Mouse (Mus musculus) ovary, postnatal 10 days (tissue): ENCODE measurements around the gene Zdhhc14.

Source experiments
- DNase-seq: peaks from one replicate; pipeline ENCODE4 v3.0.0; 2022; ENCODE audit warnings: low spot score

Zdhhc14 gene

DNA sequence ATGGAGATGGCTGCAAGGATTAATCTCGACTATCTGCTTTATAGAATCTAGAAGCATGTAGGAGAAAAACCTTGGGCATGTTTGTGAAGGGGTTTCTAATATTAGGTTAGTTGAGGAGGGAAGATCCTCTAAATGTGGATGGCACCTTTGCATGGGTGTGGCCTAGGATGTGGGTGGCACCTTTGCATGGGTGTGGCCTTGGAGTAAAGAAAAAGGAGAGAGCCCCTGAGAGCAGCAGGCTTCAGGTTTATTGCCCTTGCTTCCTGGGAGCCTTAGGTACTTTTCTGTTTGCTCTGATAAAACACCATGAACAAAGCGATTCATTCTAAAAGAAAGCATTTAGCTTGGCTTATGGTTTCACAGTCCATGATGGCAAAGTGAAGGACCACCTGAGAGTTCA is 62.2 kb downstream of the Zdhhc14 start:
- DNase-seq: no peak

DNA sequence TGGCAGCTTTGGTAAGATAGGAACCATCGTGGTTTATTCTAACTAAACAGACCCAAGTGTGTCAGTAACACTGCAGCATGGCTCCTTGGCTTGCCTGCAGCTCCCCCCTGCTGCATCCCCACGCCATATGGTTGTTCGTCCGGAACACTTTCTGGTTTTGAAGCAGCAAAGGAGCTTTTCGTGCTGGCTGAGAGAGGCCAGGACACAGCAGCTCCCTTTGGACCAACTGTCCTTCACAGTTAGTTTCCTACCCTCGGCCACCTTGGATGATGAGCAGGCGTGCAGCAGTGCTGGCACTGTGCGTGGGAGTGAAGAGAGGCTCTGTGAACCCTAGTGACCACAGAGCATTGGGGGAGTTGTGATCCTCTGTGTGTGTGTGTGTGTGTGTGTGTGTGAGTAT is 64.2 kb downstream of the Zdhhc14 start:
- no peak for DNase-seq

DNA sequence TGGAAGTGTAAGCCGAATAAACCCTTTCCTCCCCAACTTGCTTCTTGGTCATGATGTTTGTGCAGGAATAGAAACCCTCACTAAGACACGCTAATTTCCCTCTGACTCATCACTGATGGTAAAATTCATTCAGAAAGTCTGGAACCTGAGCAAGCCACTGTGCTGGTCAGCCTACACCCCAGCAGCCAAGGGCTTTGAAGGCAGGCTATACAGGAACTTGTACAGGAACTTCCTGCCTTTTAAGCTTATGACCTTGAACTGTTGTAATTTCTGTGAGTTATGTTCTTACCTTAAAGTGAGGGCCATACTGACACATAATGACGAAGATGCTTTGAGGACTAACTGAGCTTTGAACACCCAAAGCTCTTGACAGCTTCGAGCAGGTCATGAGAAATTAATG is 67.9 kb downstream of the Zdhhc14 start:
- DNase-seq: no peak

DNA sequence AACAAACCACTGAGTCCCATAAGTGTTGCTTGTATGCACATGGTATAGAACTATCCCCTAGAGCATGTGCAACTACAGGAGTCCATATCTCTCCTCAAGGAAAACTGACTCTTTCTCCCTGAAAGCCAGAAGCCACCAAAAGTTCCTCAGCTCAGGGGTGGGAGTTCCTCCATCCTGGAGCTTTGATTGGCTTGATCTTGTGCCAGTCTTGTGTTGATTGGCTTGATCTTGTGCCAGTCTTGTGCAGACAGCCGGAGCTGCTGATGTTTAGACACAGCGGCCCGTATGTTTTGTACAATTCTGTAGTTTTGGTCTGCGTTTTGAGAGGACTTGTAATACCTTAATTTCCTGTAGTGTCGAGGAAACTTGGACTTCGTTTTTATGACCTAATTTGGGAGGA is 70.8 kb downstream of the Zdhhc14 start:
- no peak for DNase-seq

DNA sequence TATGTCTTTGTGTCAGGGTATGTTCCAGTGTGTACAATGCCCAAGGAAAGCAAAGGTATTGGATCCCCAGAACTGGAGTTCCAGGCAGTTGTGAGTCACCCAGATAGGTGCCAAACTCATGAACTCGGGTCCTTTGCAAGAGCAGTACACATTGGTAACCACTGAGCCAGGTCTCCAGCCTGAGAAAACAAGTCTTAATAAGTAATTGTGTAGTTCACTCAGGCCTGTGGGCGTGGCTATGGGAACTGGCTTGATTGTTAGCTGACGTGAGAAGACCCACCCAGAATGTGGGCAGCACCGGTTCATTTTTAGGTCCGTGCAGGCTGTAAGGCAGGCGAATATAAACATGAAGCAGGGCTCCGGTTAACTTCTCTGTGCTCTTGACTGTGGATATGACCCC is 73.6 kb downstream of the Zdhhc14 start:
- DNase-seq: no peak

DNA sequence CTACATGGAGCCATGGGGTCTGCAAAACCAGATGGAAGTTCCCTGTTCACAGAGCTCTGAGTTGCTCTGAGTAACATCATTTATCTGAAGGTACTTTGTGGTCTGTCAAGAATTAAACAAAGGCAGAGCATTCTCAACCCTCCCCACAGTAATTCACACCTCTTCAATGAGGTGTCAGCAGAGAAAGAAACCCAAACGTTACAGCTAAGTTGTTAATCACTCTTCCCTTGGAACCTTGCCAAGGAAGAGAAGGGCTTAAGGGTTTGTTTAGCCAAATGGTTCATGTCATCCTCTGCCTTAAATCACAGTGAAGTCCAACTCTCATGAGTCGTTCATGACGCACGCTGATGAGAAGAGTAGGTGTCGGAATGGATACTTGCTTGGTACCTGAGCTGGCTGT is 75.6 kb downstream of the Zdhhc14 start:
- no peak for DNase-seq

DNA sequence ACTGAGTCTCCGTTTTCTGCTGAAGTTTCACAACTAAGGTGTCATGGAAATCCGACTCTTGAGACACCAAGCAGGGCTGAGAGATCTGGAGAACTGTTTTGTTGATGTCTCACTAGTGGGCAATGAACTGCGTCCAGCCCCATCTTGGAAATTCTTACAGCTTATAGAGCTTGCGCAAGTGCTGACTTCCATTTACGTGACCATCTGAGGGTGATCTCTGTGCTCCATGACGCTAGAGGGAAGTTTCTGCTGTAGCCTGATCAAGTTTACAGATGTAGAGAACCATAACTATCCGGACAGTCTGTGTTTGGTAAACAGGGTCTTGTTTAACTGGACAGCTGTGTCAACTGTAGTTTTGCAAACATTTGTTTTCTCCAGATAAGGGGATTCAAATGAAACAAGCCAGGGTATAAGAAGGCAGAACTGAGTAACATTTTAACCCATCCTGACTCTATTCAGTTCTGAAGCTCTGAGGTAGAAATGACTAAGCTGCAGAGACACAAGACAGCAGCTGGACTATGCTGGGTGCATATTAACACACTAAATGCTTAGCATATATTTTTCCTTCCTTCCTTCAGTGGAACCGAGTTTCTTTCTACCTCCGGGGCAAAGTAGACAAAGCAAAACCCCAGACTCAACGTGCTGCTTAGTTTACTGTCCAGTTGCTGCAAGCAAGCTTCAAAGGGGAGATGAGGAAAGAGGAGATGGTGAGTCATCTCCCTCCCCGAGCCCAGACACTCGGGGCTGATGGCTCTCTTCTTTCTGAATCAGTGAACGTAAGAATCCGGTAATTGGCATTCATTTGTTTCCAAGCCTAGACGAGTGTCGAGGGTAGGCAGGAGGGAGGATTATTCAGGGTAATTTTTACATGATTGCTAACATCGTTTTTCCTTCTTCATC is 77.0 kb downstream of the Zdhhc14 start:
- no peak for DNase-seq

DNA sequence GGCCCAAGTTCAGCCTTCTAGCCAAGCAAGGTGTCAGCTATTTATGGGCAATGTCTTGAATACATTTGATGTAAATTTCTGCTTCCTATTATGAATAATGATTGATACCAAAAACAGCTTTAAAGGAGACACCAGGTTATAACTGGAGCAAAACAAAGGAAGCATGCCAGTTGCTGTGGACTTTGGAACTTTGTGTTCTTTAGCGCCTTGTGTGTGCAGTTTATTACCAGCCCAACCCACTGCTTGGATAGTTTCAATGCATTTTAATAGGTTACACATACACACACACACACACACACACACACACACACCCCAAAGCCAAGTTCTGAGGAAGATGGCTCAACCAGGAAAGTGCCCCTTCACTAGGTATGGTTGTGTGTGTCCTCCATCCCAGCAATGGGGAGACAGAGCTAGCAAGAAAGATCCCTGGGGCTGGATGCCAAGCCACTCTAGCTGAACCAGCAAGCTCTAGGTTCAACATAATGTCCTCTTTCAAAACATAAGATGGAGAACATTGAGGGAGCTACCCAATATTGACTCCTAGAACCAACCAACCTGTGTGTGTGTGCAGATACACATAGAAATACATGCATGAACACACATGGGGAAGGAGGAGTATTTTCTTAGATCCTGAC is 79.9 kb downstream of the Zdhhc14 start:
- DNase-seq: no peak

DNA sequence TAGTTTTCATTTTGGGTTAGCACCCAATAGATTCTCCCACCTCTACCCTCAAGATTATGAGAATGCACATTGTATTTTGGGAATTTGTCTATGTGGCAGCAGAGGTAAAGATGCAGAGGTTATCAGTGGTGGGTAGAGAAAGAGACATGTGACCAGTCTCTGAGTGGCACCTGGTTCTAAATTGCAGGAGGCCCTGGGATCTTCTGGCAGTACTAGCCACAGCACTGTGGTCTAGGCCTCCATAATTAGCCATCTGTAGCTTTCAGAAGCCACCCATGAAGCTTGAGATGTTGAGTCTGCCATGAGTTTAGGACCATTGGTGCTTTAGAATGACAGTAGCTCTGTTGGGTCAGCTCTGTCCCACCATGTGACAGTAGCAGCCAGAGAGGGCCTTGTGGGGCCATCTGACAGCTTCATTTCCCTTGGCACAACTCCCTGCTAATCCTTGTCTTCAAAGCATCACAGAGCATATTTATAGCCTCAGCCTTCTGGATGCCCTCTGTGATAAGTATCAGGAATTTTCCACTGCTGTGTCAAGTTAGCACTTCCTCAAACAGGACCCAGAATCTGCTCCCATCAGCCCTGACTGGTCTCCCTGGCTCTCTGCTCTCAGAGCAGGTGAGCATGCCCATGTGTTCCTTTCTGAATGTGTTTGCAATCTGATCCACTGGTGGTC is 80.5 kb downstream of the Zdhhc14 start:
- no peak for DNase-seq

DNA sequence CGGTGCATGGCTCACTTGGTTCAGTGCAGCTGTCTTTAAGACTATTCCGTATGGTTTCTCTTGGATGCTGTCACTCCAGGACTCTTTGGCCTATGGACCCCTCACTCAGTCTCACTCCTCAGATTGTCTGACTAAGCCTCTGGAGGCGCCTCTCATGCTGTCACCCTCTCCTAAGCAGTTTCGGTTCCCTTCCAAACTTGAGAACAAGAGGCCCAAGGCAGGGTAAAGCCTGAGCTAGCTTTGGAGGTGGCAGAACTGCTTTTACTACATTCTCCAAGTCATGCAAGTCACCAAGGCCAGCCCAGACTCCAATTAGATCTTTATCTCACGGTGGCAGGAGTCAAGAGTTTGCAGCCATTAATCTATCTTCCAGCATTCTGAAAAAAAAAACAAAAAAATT is 82.3 kb downstream of the Zdhhc14 start:
- DNase-seq: no peak

DNA sequence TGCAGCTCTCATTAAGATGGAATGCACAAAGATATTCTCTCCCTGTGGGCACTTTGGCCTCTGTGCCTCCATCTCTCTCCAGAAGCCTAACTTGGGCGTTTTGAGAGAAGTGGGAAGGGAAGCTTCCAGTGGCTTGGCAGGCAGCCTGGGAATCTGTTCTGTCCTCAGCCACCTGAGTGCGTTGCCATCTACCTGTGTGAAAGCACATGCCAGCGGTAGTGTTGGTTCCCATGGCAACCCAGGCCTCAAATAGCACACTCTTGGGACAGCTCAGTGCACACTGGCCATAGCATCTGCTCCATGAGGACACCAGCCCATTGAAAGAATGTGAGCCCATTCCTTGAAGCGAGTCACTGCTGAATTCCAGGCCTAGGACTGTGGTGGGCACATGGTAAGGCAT is 83.2 kb downstream of the Zdhhc14 start:
- DNase-seq: no peak

DNA sequence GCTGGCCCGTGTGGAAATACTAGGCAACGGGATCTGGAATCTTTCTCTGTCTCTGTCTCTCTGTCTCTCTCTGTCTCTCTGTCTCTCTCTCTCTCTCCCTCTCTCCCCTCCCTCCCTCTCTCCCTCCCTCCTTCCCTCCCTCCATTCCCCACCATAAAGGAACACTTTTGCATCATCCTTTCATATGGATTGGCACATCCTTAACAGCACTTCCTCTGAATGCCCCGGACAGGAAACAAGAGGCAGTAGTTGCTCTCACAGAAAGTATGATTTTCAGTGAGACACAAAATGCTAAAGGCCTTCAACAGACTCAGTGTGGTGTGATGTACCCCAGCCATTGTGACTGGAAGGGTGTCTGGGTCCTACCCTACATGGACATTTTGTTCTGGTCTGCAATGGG is 89.9 kb downstream of the Zdhhc14 start:
- no peak for DNase-seq

DNA sequence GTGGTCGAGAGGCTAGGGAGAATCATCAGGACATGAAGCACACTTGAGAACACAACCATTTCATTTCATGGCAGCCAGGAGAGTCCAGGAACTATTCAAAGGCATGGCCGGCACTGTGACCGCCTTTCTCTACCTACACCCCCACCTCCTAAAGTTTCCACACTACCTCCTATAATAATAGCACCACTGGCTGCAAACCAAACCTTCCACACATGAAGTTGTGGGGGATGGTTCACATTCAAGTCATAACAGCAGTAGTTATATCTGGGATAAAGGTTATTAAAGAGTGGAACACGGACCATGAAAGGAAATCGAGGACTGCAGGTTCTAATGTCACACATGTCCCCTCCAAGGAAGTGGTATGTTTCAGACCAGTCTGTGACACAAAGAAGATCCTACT is 90.6 kb downstream of the Zdhhc14 start:
- no peak for DNase-seq

DNA sequence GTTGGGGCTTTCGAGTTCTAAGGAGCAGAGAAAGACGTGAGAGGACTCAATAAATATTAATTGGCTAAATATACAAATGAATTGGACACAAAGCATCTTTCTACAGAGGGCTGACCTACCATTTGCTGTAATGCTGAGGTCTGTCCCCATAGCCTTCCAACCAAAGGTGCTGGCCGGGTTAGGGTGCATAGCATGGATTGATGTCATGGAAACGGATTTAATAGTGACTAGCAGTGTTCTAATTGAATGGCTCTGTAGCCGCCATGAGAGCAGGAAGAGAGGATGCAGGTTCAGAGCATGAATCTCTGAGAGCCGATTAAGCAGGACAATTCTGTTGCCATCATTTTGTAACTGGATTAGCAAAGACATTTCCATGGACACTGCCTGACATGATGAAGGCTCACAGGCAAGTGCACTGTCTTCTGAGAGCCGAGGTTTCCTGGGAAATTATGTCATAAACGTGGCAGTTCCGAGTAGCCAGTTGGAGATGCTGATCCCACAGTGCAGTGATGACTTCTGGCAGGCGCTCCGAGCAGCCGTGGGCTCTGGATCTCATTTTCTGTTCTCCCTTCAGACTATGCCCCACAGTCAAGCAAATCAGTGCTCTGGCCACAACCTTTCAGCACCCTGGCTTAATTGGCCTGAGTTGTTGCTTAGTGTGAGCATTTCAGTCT is 91.3 kb downstream of the Zdhhc14 start:
- no peak for DNase-seq

DNA sequence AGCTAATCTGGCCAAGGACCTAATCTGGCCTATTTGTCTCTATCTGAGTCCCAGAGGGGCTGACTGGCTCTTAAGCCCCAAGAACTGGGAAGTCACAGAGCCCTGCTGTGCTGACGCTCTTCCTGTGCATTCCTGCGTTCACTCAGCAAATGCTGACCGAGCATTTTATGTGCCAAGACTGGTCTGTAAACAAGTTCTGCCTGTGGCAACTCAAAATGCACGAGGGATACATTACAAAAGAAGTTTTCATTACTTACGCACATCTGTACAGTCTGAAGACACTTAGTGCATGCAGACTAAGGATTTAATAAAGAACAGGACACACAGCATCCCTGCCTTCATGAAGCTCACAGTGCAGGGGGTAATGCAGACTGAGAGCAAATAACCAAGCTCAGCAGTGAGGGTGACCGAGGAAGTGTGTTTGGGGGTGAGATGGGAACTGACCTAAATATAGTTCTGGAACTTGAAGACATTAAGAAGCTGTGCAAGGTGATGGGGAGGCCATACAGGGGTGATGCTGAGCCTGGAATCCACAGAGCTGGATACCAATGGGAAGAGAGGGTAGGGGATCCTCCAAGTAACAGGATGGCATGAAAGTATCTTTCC is 99.3 kb downstream of the Zdhhc14 start:
- DNase-seq: no peak

DNA sequence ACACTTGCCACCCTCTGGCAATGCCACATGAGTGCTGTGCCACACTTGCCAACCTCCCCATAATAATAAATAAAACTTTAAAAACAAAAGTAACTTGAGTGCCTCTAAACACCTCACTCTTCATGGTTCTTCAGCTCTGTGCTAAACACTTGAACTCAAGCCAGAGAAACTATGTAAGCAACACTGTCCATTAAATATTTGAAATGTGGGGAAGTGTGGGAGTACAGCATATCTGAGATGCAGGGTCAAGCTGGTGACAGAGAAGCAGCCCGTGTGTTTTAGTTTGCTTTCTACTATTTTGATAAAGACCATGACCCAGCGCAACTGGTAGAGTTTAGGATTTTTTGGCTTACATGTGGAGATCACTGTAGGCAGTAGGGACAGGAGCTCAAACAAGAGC is 100.7 kb downstream of the Zdhhc14 start:
- no peak for DNase-seq

DNA sequence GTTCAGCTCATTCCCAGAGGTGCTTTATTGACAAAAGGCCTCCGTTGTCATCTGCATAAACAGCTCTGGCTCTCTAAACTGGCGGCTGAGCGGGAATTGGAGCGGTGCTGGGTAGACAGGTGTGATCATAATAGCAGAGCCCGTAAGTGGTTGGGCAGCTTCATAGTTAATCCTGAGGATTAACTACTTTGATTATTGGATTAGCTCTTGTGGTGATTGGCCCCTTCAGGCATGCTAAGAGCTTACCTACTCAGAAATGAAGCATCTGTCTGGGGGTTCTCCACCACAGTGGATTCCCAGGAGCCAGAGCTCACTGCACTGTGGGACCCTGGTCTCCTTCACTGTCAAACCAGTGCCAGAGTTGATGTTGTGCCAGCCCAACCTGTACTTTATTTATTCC is 102.7 kb downstream of the Zdhhc14 start:
- no peak for DNase-seq

DNA sequence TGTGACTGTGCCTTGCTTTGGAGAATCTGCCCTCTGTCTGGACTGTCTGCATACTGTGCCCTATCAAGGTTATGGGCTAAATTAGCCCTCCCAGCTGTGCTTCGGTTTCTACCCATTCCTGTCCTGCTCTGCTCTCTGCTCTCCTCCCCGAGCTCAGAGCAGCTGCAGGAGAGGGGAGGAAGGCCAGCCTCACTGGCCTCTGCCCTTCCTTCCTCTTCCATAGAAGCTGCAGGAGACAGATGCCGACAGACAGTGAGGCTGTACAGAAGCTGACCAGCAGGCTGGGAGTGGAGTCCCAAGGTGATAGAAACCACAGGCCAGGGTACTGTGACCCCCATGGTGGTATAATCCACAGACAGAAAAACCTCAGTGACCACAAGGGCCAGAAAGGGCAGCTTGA is 104.1 kb downstream of the Zdhhc14 start:
- no peak for DNase-seq

DNA sequence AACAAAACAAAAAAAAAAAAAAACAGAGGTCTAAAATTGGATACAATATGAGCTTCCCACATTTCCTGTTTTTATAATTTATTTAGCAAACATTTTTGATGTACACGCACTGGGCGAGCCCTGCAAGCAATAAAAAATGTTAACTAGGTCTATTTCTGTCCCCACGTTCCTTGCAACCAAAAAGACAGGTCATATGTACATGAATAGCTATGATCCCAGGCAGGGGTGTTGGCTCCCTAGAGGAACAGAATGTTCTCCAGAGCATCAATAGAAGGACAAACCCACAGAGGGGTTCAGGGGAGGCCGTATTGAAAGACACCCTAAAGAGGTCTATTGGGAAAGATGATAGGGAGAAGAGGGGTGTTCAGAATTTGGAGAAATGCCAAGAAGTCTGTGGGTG is 106.6 kb downstream of the Zdhhc14 start:
- no peak for DNase-seq

DNA sequence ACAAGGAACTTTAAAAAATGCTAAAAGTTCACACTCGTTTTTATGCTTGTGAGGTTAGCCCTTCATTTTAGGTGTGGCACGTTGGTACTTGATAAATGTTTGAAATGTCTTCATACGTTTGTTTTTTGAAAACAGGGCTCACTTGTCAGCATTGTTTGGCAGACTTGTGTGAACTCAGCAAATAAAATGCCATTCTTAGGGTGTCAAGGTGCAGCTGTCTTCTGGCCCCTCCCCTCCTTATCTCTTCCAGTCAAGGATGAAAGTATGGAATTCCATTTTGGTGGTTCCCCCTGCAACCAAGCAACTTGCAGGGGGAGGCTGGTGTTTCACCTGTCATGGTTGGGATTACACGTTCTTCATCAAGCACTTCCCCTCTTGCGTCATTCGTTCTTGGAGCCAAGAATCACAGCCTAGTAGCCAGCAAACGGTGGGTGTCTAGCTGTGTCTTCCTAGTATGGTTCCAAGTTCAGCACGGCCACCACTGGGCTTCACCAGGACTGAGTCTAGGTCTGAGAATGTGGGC is 108.2 kb downstream of the Zdhhc14 start:
- no peak for DNase-seq

DNA sequence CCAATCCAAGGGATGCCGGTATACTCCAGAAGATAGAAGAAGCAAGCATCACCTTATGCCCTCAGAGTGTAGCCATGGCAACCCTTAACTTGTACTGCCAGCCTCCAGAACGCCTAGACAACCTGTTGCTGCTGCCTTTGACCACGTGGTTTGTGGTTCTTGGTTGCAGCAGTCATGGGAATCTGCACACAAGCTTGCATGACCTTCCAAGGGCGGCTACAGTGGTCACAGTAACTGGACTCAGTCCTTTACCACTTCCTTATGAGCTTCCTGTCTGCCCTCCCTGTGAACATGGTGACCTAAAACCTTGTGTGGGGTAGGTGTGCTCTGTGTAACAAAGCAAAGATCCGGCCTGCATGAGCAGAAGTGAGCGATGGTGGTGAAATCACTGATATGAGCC is 109.6 kb downstream of the Zdhhc14 start:
- DNase-seq: no peak

DNA sequence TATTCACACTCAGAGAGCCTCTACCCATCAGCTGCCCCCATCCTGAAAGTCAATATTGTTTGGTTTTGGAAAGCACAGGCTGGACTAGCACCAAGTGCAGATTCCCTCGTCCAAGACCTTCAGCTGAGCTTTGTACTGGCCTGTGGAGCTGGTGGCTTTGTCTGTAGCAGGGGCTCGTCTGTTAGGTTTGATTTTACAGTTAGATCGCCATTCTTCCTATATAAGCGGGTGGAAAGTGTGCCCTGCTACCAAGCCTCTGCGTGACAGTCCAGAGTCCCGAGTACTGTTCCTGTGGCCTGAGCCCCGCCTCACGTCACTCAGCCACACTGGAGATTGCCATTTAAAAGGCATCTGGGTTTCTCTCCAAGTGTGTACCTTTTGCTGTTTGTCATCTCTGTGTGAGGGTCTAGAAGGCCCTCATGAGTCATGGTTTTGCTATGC is 113.8 kb downstream of the Zdhhc14 start:
- no peak for DNase-seq
